In the genomic region with DNA sequence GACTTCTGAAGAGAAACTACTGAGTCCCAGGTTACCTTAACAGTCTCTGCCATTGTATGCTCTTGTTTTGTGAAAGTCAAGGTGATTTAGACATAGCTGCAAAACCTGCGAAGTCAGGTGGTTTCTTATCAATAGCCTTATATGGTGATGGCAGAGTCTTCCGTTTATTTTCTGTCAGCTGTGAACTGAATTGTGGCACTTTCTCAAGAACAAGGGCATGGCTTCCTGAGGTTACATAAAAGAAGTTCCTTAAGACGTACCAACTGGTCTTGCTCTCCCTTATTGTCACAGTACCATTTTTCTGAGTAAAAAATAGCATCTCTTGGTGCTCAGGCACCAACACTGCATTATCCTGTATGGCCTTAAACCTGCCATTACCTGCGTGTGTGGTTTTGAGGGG, we compare ENCODE assay signal across 11 mouse cellular contexts.
"Had no signal": no experiment of that assay in that cellular context is flagged by ENCODE, and none has a peak within 500 bp of the region (broad histone marks: within the 10 kb centered on the region; RNA-seq: fewer than 3 reads in every experiment).

No protein-coding gene starts in this region.

- DNase-seq: lung, adult 18-20 months; lung, embryonic 14.5 days; lung, postnatal 10 days; midbrain, embryonic 14.5 days; retina, postnatal 1 day; right cerebral cortex, adult 18-20 months; right cerebral cortex, postnatal 25 days; right cerebral cortex, postnatal 4 days; spleen, adult 18-20 months; thymus, adult 2 months; thymus, postnatal 4 days had no signal
